ENCODE assay signal across 8 mouse cellular contexts in genomic region chr19:5084834-5085144, GRCm38 (mm10). TPM values are rescaled to one million over a fixed set of nuclear protein-coding genes. Genes with fewer than 3 reads are reported as not detected.
DNase-seq lines count a peak whose midpoint lies in the region; ATAC-seq and TF ChIP-seq lines count a peak whose summit lies in the region.

No protein-coding gene starts in this region.

- H3K9me3 ChIP-seq in heart, embryonic 11.5 days (replicated peaks; ENCODE audit: control insufficient read depth, low read length), result no peaks in the 10 kb centered on the region
- H3K9me3 ChIP-seq in E14TG2a.4 (ENCODE audit: low read length), result no peaks in the 10 kb centered on the region
- H3K9me3 ChIP-seq in forebrain, embryonic 14.5 days (replicated peaks; ENCODE audit: control insufficient read depth, low read length), result no peaks in the 10 kb centered on the region
- H3K9me3 ChIP-seq in liver, embryonic 13.5 days (replicated peaks), result no peaks in the 10 kb centered on the region

- TF ChIP-seq CTCF in E14TG2a.4 (conservative IDR thresholded peaks at IDR 0.05; ENCODE audit: low read length), result no peak

- no peak for ATAC-seq in heart, embryonic 11.5 days (replicated peaks; ENCODE audit: insufficient number of reproducible peaks, low FRiP score, low TSS enrichment)
- no peak for ATAC-seq in forebrain, embryonic 14.5 days
- no peak for ATAC-seq in liver, embryonic 13.5 days (ENCODE audit: low read depth)
- ATAC-seq in erythroid progenitor cell, adult 5-6 weeks (replicated peaks; ENCODE audit: low FRiP score, poor library complexity, severe bottlenecking), result no peak

- WGBS in heart, embryonic 11.5 days (ENCODE audit: insufficient replicate concordance), result 3% methylated on average over 12 of the region's 15 CpGs
- 7% methylated on average over 13 of the region's 15 CpGs for WGBS in forebrain, embryonic 14.5 days
- 7% methylated on average over 15 of the region's 15 CpGs for WGBS in liver, embryonic 13.5 days (ENCODE audit: insufficient replicate concordance)

- no peak overlapping the region for H3K27ac ChIP-seq in heart, embryonic 11.5 days (ENCODE audit: low read depth, low read length)
- no peak overlapping the region for H3K27ac ChIP-seq in forebrain, embryonic 14.5 days (ENCODE audit: low read depth, low read length)
- no peak overlapping the region for H3K27ac ChIP-seq in liver, embryonic 13.5 days

- H3K36me3 ChIP-seq in heart, embryonic 11.5 days (ENCODE audit: control insufficient read depth, insufficient read depth, low read length), result 0 out of 2 replicates have a peak, but pooled peaks cover under 1% of the 10 kb centered on the region
- H3K36me3 ChIP-seq in E14TG2a.4 (ENCODE audit: insufficient read depth, low read length), result peaks cover 6% of the 10 kb centered on the region
- no peaks in the 10 kb centered on the region for H3K36me3 ChIP-seq in forebrain, embryonic 14.5 days (ENCODE audit: control insufficient read depth, insufficient read depth, low read length)
- 0 out of 2 replicates have a peak, but pooled peaks cover 2% of the 10 kb centered on the region for H3K36me3 ChIP-seq in liver, embryonic 13.5 days

- H3K4me1 ChIP-seq in heart, embryonic 11.5 days (ENCODE audit: control insufficient read depth, insufficient read depth, low read length), result peaks cover 18% of the 10 kb centered on the region
- H3K4me1 ChIP-seq in E14TG2a.4 (replicated peaks; ENCODE audit: low read depth, low read length), result peaks cover 73% of the 10 kb centered on the region
- peaks cover 16% of the 10 kb centered on the region for H3K4me1 ChIP-seq in forebrain, embryonic 14.5 days (ENCODE audit: control insufficient read depth, insufficient read depth, low read length)
- peaks cover 34% of the 10 kb centered on the region for H3K4me1 ChIP-seq in liver, embryonic 13.5 days (replicated peaks)

- peak overlapping the region; percentile 50 for H3K4me3 ChIP-seq in heart, embryonic 11.5 days (ENCODE audit: low read depth, low read length)
- H3K4me3 ChIP-seq in E14TG2a.4 (replicated peaks; ENCODE audit: low read length), result peak overlapping the region; percentile 83
- peak overlapping the region; percentile 46 for H3K4me3 ChIP-seq in forebrain, embryonic 14.5 days (ENCODE audit: low read depth, low read length)
- peak overlapping the region; percentile 62 for H3K4me3 ChIP-seq in liver, embryonic 13.5 days (replicated peaks)

- peak overlapping the region; percentile 80 for H3K4me2 ChIP-seq in heart, embryonic 11.5 days
- peak overlapping the region; percentile 79 for H3K4me2 ChIP-seq in forebrain, embryonic 14.5 days (ENCODE audit: low read length)
- H3K4me2 ChIP-seq in liver, embryonic 13.5 days, result peak overlapping the region; percentile 84

- DNase-seq in heart, adult 18-20 months, result no peak
- no peak for DNase-seq in forebrain, embryonic 14.5 days (ENCODE audit: low spot score)
- DNase-seq in liver, embryonic 13.5 days, result no peak
- DNase-seq in gastrocnemius, postnatal 25 days, result no peak
- no peak for DNase-seq in spleen, postnatal 36 days (ENCODE audit: low spot score in 2 of 2)

- H3K9ac ChIP-seq in heart, embryonic 11.5 days (ENCODE audit: low read depth, low read length), result no peak overlapping the region
- H3K9ac ChIP-seq in forebrain, embryonic 14.5 days (ENCODE audit: low read length), result peak overlapping the region; percentile 63
- no peak overlapping the region for H3K9ac ChIP-seq in liver, embryonic 13.5 days

- peaks cover 67% of the 10 kb centered on the region for H3K27me3 ChIP-seq in heart, embryonic 11.5 days (ENCODE audit: control insufficient read depth, insufficient read depth, low read length)
- peaks cover 65% of the 10 kb centered on the region for H3K27me3 ChIP-seq in E14TG2a.4 (ENCODE audit: insufficient read depth, low read length)
- H3K27me3 ChIP-seq in forebrain, embryonic 14.5 days (replicated peaks; ENCODE audit: control insufficient read depth, insufficient read depth, low read length), result peaks cover 56% of the 10 kb centered on the region
- peaks cover 77% of the 10 kb centered on the region for H3K27me3 ChIP-seq in liver, embryonic 13.5 days

RNA-seq across cellular contexts. Expression of gene Tmem151a, which starts 0.5 kb away (rescaled TPM):
- 4.6 and 4.7 TPM in 2 replicates for polyA plus RNA-seq in heart, embryonic 11.5 days (2014; fragmentation: Nextera tagmentation; extraction: Ambion mirVana)
- 1 to 10 TPM; 1.6 to 2.3 TPM for total RNA-seq in heart, adult 18-20 months (2021)
- 5.4 and 7.5 TPM in 2 replicates for polyA plus RNA-seq in forebrain, embryonic 14.5 days (2014; fragmentation: Nextera tagmentation; extraction: Ambion mirVana)
- 0.49 and 0.89 TPM in 2 replicates for polyA plus RNA-seq in liver, embryonic 13.5 days (2015; fragmentation: Nextera tagmentation; extraction: Ambion mirVana)
- total RNA-seq in gastrocnemius, postnatal 25 days (2021), result not detected
- not detected in 2 replicates for total RNA-seq in erythroid progenitor cell, adult 5-6 weeks (2015; ENCODE audit: low replicate concordance)
- total RNA-seq in erythroid progenitor cell, adult 5-6 weeks (2017; ENCODE audit: low replicate concordance), result not detected in 2 replicates

RNA-seq across cellular contexts. Expression of gene Yif1a, which starts 3.5 kb away (rescaled TPM):
- 102 and 103 TPM in 2 replicates for polyA plus RNA-seq in heart, embryonic 11.5 days (2014; fragmentation: Nextera tagmentation; extraction: Ambion mirVana)
- total RNA-seq in heart, adult 18-20 months (2021), result 100 to 1,000 TPM in 1 of 2 experiments, 10 to 100 TPM in 1; 97.6 to 104 TPM
- polyA plus RNA-seq in forebrain, embryonic 14.5 days (2014; fragmentation: Nextera tagmentation; extraction: Ambion mirVana), result 71.6 and 95.5 TPM in 2 replicates
- 45.5 and 46.6 TPM in 2 replicates for polyA plus RNA-seq in liver, embryonic 13.5 days (2015; fragmentation: Nextera tagmentation; extraction: Ambion mirVana)
- total RNA-seq in gastrocnemius, postnatal 25 days (2021), result 10 to 100 TPM; 38.1 to 47.5 TPM
- total RNA-seq in erythroid progenitor cell, adult 5-6 weeks (2015; ENCODE audit: low replicate concordance), result 5.0 and 10.8 TPM in 2 replicates
- total RNA-seq in erythroid progenitor cell, adult 5-6 weeks (2017; ENCODE audit: low replicate concordance), result 6.2 TPM in 1 of 2 replicates, not detected in the other

RNA-seq across cellular contexts. Expression of gene Cnih2, which starts 13.5 kb away (rescaled TPM):
- 8.4 TPM in 2 replicates for polyA plus RNA-seq in heart, embryonic 11.5 days (2014; fragmentation: Nextera tagmentation; extraction: Ambion mirVana)
- under 1 TPM in 1 of 2 experiments, not detected in 1; 0.31 TPM for total RNA-seq in heart, adult 18-20 months (2021)
- 350 and 370 TPM in 2 replicates for polyA plus RNA-seq in forebrain, embryonic 14.5 days (2014; fragmentation: Nextera tagmentation; extraction: Ambion mirVana)
- 1.3 and 1.4 TPM in 2 replicates for polyA plus RNA-seq in liver, embryonic 13.5 days (2015; fragmentation: Nextera tagmentation; extraction: Ambion mirVana)
- total RNA-seq in gastrocnemius, postnatal 25 days (2021), result not detected
- total RNA-seq in erythroid progenitor cell, adult 5-6 weeks (2015; ENCODE audit: low replicate concordance), result not detected in 2 replicates
- 0.39 TPM in 1 of 2 replicates, not detected in the other for total RNA-seq in erythroid progenitor cell, adult 5-6 weeks (2017; ENCODE audit: low replicate concordance)

RNA-seq across cellular contexts. Expression of gene Cd248, which starts 16.9 kb away (rescaled TPM):
- 24.2 and 27.3 TPM in 2 replicates for polyA plus RNA-seq in heart, embryonic 11.5 days (2014; fragmentation: Nextera tagmentation; extraction: Ambion mirVana)
- 1 to 10 TPM; 6.9 to 7.4 TPM for total RNA-seq in heart, adult 18-20 months (2021)
- 12.5 and 16.2 TPM in 2 replicates for polyA plus RNA-seq in forebrain, embryonic 14.5 days (2014; fragmentation: Nextera tagmentation; extraction: Ambion mirVana)
- polyA plus RNA-seq in liver, embryonic 13.5 days (2015; fragmentation: Nextera tagmentation; extraction: Ambion mirVana), result 3.1 and 3.7 TPM in 2 replicates
- total RNA-seq in gastrocnemius, postnatal 25 days (2021), result 10 to 100 TPM; 13.8 to 23.3 TPM
- not detected in 2 replicates for total RNA-seq in erythroid progenitor cell, adult 5-6 weeks (2015; ENCODE audit: low replicate concordance)
- total RNA-seq in erythroid progenitor cell, adult 5-6 weeks (2017; ENCODE audit: low replicate concordance), result not detected in 2 replicates

RNA-seq across cellular contexts. Expression of gene Rab1b, which starts 22.1 kb away (rescaled TPM):
- polyA plus RNA-seq in heart, embryonic 11.5 days (2014; fragmentation: Nextera tagmentation; extraction: Ambion mirVana), result 211 and 225 TPM in 2 replicates
- total RNA-seq in heart, adult 18-20 months (2021), result 100 to 1,000 TPM; 190 to 204 TPM
- 247 and 250 TPM in 2 replicates for polyA plus RNA-seq in forebrain, embryonic 14.5 days (2014; fragmentation: Nextera tagmentation; extraction: Ambion mirVana)
- polyA plus RNA-seq in liver, embryonic 13.5 days (2015; fragmentation: Nextera tagmentation; extraction: Ambion mirVana), result 96.4 and 102 TPM in 2 replicates
- total RNA-seq in gastrocnemius, postnatal 25 days (2021), result 100 to 1,000 TPM; 113 to 127 TPM
- total RNA-seq in erythroid progenitor cell, adult 5-6 weeks (2015; ENCODE audit: low replicate concordance), result 12.2 and 13.7 TPM in 2 replicates
- 20.5 and 23.3 TPM in 2 replicates for total RNA-seq in erythroid progenitor cell, adult 5-6 weeks (2017; ENCODE audit: low replicate concordance)
